Mouse (Mus musculus) cerebellum, adult 2 months (tissue): ENCODE data around the gene Nadk2. TPM values are rescaled to one million over a fixed set of nuclear protein-coding genes. Genes with fewer than 3 reads are reported as not detected.

ENCODE experiments used
- DNase-seq, 2 experiments: peaks; one replicate each; pipeline ENCODE4 v3.0.0; 2021
- H3K27ac ChIP-seq: fragments of 200-500 bp; 2 replicates; pipeline ENCODE4 v1.5.1; 2012; ENCODE audit warnings: low read length, control low read depth, inconsistent platforms; ENCODE audit not compliant: insufficient read depth
- H3K27me3 ChIP-seq: fragments of 200-500 bp; 2 replicates; pipeline ENCODE4 v1.6.1; 2012; ENCODE audit warnings: inconsistent platforms, mild to moderate bottlenecking, low read length, moderate library complexity; ENCODE audit not compliant: control insufficient read depth, insufficient read depth
- H3K4me1 ChIP-seq: fragments of 200-500 bp; 2 replicates; pipeline ENCODE4 v1.6.1; 2011; ENCODE audit warnings: low read length; ENCODE audit not compliant: control insufficient read depth, insufficient read depth
- H3K4me3 ChIP-seq: fragments of 200-500 bp; replicated peaks from 2 replicates; pipeline ENCODE3; 2011; ENCODE audit warnings: mild to moderate bottlenecking, low read depth, low read length, control low read depth; ENCODE audit not compliant: insufficient read depth
- CTCF ChIP-seq: fragments of 200-500 bp; IDR thresholded peaks from 2 replicates; pipeline ENCODE4 v1.5.1; 2011; ENCODE audit warnings: low read depth, mild to moderate bottlenecking, control low read depth, low read length, moderate library complexity, borderline replicate concordance; ENCODE audit not compliant: insufficient read depth
- POLR2A ChIP-seq: fragments of 200-500 bp; IDR thresholded peaks from 2 replicates; pipeline ENCODE4 v1.6.1; 2011; ENCODE audit warnings: low read length, control low read depth, borderline replicate concordance; ENCODE audit not compliant: insufficient read depth
- WGBS: fragments of 180-500 bp; shearing (Covaris S2); methylation state at CpG from one replicate; pipeline ENCODE4 v1.1.7; 2018; 5-methylcytosine and 5-hydroxymethylcytosine counted together
- polyA plus RNA-seq: library from polyadenylated mRNA; depleted of rRNA; stranded (reverse); fragments of >200 nt; gene quantifications from 2 replicates; pipeline ENCODE4 v1.2.3, GENCODE M21; 2012

Gene Nadk2
- polyA plus RNA-seq, 1 experiment, result 60.8 TPM

GRCm38 (mm10) chr15:9124856-9125255 is 53.8 kb downstream of the Nadk2 start:
- TF ChIP-seq CTCF (no peak), POLR2A (no peak)
- Histone ChIP-seq H3K4me1 (no peaks in the 10 kb centered on the region), H3K27ac (no peak overlapping the region), H3K4me3 (no peak overlapping the region), H3K27me3 (no peaks in the 10 kb centered on the region; the same call in 1 of the 2 replicates)
- DNase-seq, result no peak
- 90% methylated on average over 21 of the region's 21 CpGs for WGBS

- no peak overlapping the region for H3K4me3 ChIP-seq
- H3K27ac ChIP-seq, result no peak overlapping the region
- no peak for DNase-seq
- 93% methylated on average over 7 of the region's 7 CpGs for WGBS
- H3K27me3 ChIP-seq, result no peaks in the 10 kb centered on the region; the same call in 1 of the 2 replicates
- no peaks in the 10 kb centered on the region for H3K4me1 ChIP-seq
- TF ChIP-seq CTCF (no peak), POLR2A (no peak)
These were observed 56.2 kb downstream of the Nadk2 start for GRCm38 (mm10) chr15:9127051-9127791.

- H3K4me3 ChIP-seq, result no peak overlapping the region
- peaks cover 4% of the 10 kb centered on the region for H3K4me1 ChIP-seq
- whole genome bisulfite sequencing, result 64% methylated on average over 9 of the region's 9 CpGs
- DNase-seq, result no peak
- no peak overlapping the region for H3K27ac ChIP-seq
- H3K27me3 ChIP-seq, result no peaks in the 10 kb centered on the region; the same call in 1 of the 2 replicates
- TF ChIP-seq POLR2A (no peak), CTCF (no peak)
These were observed 59.9 kb downstream of the Nadk2 start for GRCm38 (mm10) chr15:9130772-9131498.

- no peak for DNase-seq
- H3K4me1 ChIP-seq, result peaks cover 4% of the 10 kb centered on the region
- no peak for TF ChIP-seq POLR2A
- H3K27ac ChIP-seq, result no peak overlapping the region
- WGBS, result 91% methylated on average over 4 of the region's 4 CpGs
- H3K27me3 ChIP-seq, result no peaks in the 10 kb centered on the region; the same call in 1 of the 2 replicates
- no peak overlapping the region for H3K4me3 ChIP-seq
These were observed 60.4 kb downstream of the Nadk2 start for GRCm38 (mm10) chr15:9131499-9131888.

GRCm38 (mm10) chr15:9132693-9133443 is 61.8 kb downstream of the Nadk2 start:
- 26% methylated on average over 13 of the region's 13 CpGs for WGBS
- H3K4me1 ChIP-seq, result peaks cover 4% of the 10 kb centered on the region
- H3K27ac ChIP-seq, result 0 out of 2 replicates have a peak overlapping the region, but pooled peaks have one; percentile 33
- H3K27me3 ChIP-seq, result no peaks in the 10 kb centered on the region; the same call in 1 of the 2 replicates
- TF ChIP-seq POLR2A, result no peak
- TF ChIP-seq CTCF, result no peak
- peak overlapping the region; percentile 14 for H3K4me3 ChIP-seq
- DNase-seq, result peak; percentile 55 to 69

GRCm38 (mm10) chr15:9134891-9135507 is 63.9 kb downstream of the Nadk2 start:
- TF ChIP-seq POLR2A (no peak), CTCF (no peak)

GRCm38 (mm10) chr15:9139447-9139846 is 68.4 kb downstream of the Nadk2 start:
- Histone ChIP-seq H3K27me3 (no peaks in the 10 kb centered on the region), H3K4me1 (peaks cover 3% of the 10 kb centered on the region), H3K4me3 (peak overlapping the region; percentile 78), H3K27ac (no peak overlapping the region)
- TF ChIP-seq CTCF (no peak), POLR2A (no peak)
- peak; percentile 18 to 31 for DNase-seq
- 25% methylated on average over 10 of the region's 10 CpGs for WGBS

More at GRCm38 (mm10) chr15:9134891-9135507, 63.9 kb downstream of the Nadk2 start:
- H3K4me1 ChIP-seq, result peaks cover 7% of the 10 kb centered on the region
- no peaks in the 10 kb centered on the region for H3K27me3 ChIP-seq
- no peak overlapping the region for H3K27ac ChIP-seq
- WGBS, result 55% methylated on average over 6 of the region's 6 CpGs
- H3K4me3 ChIP-seq, result no peak overlapping the region
- DNase-seq, result no peak
